Mouse (Mus musculus) right cerebral cortex, postnatal 10 days (tissue): ENCODE results near the gene Nudt1.

Experiments
- DNase-seq, 2 experiments: peaks; one replicate each; pipeline ENCODE4 v3.0.0; 2021; ENCODE audit warnings: low spot score in 2 of 2

Gene Nudt1

DNA sequence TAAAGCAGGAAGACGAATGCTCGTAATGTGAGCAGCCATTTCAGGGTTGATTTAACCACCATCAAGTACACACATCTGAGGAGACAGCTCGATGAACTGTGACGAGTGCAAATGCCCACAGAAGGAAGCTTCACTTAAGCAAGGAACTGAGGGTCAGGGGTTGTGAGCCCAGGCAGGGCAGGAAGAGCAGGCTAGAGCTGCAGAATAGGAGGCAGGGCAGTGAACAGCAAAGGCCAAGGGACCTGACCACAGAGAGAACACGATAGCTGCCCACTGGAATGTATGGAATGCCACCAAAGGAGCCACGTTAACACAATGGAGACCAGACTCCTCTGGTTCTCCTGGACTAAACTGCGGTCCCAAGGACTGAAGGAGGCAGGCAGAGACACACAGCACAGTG is 62.1 kb downstream of the Nudt1 start:
- DNase-seq = no peak

DNA sequence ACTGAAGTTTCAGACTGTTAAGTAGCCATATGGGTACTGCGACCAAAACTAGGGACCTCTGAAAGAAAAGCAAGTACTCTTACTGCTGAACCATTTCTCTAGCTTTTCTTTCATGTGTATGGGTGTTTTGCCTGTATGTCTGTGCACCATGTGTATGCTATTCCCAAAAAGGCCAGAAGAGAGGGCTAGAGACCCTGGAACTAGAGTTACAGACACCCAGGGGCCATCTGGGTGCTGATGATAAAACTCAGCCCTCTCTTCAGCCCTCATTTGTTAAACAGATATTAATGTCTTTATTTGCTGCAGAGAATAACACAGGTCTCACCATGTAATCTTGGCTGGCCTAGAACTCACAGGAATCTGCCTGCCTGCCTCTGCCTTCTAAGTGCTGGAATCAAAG is 63.0 kb downstream of the Nudt1 start:
- no peak for DNase-seq

- DNase-seq = no peak
Measured at GRCm38 (mm10) chr5:140387236-140387635, 65.8 kb downstream of the Nudt1 start.
